Mouse (Mus musculus): Measurements from ENCODE around the gene Ankrd61.

DNA sequence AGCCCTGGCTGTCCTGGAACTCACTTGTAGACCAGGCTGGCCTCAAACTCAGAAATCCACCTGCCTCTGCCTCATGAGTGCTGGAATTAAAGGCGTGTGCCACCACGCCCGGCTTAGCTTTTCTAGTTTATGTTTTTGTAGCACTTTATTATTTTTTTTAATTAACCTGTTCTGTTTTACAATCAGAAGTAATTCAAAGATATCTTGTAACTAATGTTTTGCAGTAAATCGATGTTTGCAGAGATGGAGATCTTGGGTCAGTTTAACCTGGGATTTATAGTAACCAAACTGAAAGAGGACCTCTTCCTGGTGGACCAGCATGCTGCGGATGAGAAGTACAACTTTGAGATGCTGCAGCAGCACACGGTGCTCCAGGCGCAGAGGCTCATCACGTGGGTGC is 30.4 kb upstream of the Ankrd61 start, which contains the start of gene Gm42421:
- TF ChIP-seq CTCF (IDR thresholded peaks at IDR 0.05) (no peak), EP300 (IDR thresholded peaks at IDR 0.05) (no peak)

Data from lung, postnatal 0 days (tissue).